Mouse (Mus musculus): ENCODE measurements around the gene Dst. TPM values are rescaled to one million over a fixed set of nuclear protein-coding genes. Genes with fewer than 3 reads are reported as not detected.

Dst gene
- total and polyA plus RNA-seq, 2 experiments from 2014 or later: 23.1 to 134 TPM

DNA sequence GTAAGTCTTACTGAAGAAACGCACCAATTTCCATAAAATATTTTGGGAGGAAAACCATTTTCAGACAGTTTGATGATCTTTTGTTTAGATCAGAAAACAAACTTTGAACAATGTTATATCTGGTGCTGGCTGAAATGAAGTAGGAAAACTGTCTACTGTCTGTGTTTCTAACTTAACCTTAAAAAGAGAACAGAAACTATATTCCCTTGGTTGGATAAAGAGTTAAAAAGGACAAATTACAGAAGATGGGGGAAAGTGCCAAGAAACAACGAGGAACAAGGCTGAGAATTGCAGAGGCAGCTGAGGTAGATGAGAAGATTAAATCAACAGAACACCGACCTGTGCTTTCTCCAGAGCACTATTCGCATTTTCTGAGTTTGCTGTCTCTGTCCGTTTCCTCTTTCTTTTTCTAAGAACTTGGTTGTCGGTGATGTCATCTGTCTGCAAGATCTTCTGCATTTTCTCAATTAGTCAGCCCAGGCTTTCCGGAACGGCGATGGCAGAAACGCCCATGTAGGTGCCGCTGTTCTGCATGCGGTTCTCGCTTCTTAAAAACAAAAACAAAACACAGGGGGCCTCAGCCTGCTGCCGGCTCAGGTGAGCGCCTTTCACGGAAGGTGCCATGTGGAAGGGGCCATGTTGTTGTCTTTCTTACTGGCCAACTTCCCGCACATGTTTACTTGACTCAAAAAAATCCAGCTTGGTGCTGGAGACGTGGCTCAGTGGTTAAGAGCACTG is 24.8 kb upstream of the Dst start:
- H3K4me3 ChIP-seq (ENCODE audit: low read depth, low read length): no peak overlapping the region
- H3K9ac ChIP-seq: no peak overlapping the region
- DNase-seq: peak; percentile 41
- no peak overlapping the region for H3K27ac ChIP-seq (ENCODE audit: low read depth, low read length)
- no peaks in the 10 kb centered on the region for H3K9me3 ChIP-seq (ENCODE audit: low read length)
- peak; percentile 51; the same call in 1 of the 2 replicates for ATAC-seq
- no peaks in the 10 kb centered on the region for H3K4me1 ChIP-seq (ENCODE audit: insufficient read depth)
- peak; percentile 51 for TF ChIP-seq CTCF (IDR thresholded peaks at IDR 0.05; ENCODE audit: low read depth)
- peak overlapping the region; percentile 8; the same call in 1 of the 2 replicates for H3K4me2 ChIP-seq (ENCODE audit: low read depth)
- H3K27me3 ChIP-seq (ENCODE audit: insufficient read depth, low read length): no peaks in the 10 kb centered on the region
- 22% methylated on average over 18 of the region's 18 CpGs for WGBS
- H3K36me3 ChIP-seq (ENCODE audit: insufficient read depth): no peaks in the 10 kb centered on the region

- Histone ChIP-seq H3K27ac (ENCODE audit: low read depth, low read length) (no peak overlapping the region), H3K36me3 (ENCODE audit: insufficient read depth) (no peaks in the 10 kb centered on the region), H3K9ac (no peak overlapping the region), H3K27me3 (ENCODE audit: insufficient read depth, low read length) (no peaks in the 10 kb centered on the region), H3K4me3 (ENCODE audit: low read depth, low read length) (no peak overlapping the region), H3K9me3 (ENCODE audit: low read length) (no peaks in the 10 kb centered on the region), H3K4me2 (ENCODE audit: low read depth) (no peak overlapping the region), H3K4me1 (ENCODE audit: insufficient read depth) (no peaks in the 10 kb centered on the region)
- peak; percentile 72 for DNase-seq
- ATAC-seq: no peak
- 67% methylated on average over 10 of the region's 10 CpGs for WGBS
- peak; percentile 70 for TF ChIP-seq CTCF (IDR thresholded peaks at IDR 0.05; ENCODE audit: low read depth)
These were observed 15.2 kb upstream of the Dst start for GRCm38 (mm10) chr1:33892784-33893183.

DNA sequence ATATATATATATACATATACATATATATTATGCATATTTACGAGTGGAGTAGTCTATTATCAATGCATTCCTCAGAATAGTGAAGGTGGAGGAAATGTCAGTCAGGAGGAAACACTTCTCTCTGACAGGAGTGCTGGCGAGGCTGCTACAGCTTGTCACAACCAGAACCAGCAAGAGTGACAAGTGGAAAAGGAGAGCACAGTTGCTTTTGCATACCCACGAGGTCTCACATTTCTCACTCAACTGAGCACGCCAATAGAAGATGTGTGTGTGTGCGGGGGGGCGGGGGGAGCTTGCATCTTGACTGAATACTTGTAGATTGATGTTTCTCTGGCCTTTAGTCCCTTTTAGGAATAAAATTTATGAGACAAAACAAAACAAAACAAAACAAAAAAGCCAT is 11.9 kb upstream of the Dst start:
- H3K9me3 ChIP-seq (ENCODE audit: low read length): no peaks in the 10 kb centered on the region
- DNase-seq (peak; percentile 29), ATAC-seq (peak; percentile 87)
- no peak overlapping the region for H3K4me3 ChIP-seq (ENCODE audit: low read depth, low read length)
- TF ChIP-seq CTCF (IDR thresholded peaks at IDR 0.05; ENCODE audit: low read depth): no peak
- no peaks in the 10 kb centered on the region for H3K27me3 ChIP-seq (ENCODE audit: insufficient read depth, low read length)
- no peak overlapping the region for H3K27ac ChIP-seq (ENCODE audit: low read depth, low read length)
- H3K36me3 ChIP-seq (ENCODE audit: insufficient read depth): no peaks in the 10 kb centered on the region
- H3K4me1 ChIP-seq (ENCODE audit: insufficient read depth): no peaks in the 10 kb centered on the region
- 49% methylated on average over 6 of the region's 6 CpGs for WGBS
- no peak overlapping the region for H3K4me2 ChIP-seq (ENCODE audit: low read depth)
- no peak overlapping the region for H3K9ac ChIP-seq

- H3K27me3 ChIP-seq (ENCODE audit: insufficient read depth, low read length): no peaks in the 10 kb centered on the region
- H3K36me3 ChIP-seq (ENCODE audit: insufficient read depth): no peaks in the 10 kb centered on the region
- DNase-seq (no peak), ATAC-seq (no peak)
- 82% methylated on average over 4 of the region's 4 CpGs for WGBS
- H3K9me3 ChIP-seq (ENCODE audit: low read length): no peaks in the 10 kb centered on the region
- no peak overlapping the region for H3K4me3 ChIP-seq (ENCODE audit: low read depth, low read length)
- H3K9ac ChIP-seq: no peak overlapping the region
- no peak for TF ChIP-seq CTCF (IDR thresholded peaks at IDR 0.05; ENCODE audit: low read depth)
- H3K27ac ChIP-seq (ENCODE audit: low read depth, low read length): no peak overlapping the region
- no peak overlapping the region for H3K4me2 ChIP-seq (ENCODE audit: low read depth)
- no peaks in the 10 kb centered on the region for H3K4me1 ChIP-seq (ENCODE audit: insufficient read depth)
These were observed 11.4 kb upstream of the Dst start for GRCm38 (mm10) chr1:33896666-33897065.

DNA sequence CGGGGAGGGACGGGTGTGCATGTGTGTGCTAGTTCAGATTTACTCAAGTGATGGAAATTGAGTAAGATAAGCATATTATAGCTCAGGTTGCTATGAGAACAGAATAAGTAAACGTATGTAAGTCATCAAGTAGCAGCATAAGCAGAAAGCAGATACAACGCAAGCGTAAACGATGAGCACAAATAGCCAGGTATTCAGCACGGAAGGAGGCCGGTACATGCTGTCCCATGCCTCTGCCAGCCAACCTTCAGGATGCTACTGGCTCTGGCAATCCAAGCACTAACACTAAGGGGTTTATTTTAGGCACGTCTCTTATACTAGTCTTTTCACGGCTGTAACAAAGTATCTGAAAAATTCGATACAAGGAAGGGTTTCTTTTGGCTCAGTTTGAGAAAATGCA is 10.6 kb upstream of the Dst start:
- no peaks in the 10 kb centered on the region for H3K27me3 ChIP-seq (ENCODE audit: insufficient read depth, low read length)
- no peaks in the 10 kb centered on the region for H3K36me3 ChIP-seq (ENCODE audit: insufficient read depth)
- H3K4me3 ChIP-seq (ENCODE audit: low read depth, low read length): no peak overlapping the region
- no peaks in the 10 kb centered on the region for H3K9me3 ChIP-seq (ENCODE audit: low read length)
- no peak overlapping the region for H3K27ac ChIP-seq (ENCODE audit: low read depth, low read length)
- H3K9ac ChIP-seq: no peak overlapping the region
- TF ChIP-seq CTCF (IDR thresholded peaks at IDR 0.05; ENCODE audit: low read depth): no peak
- DNase-seq: no peak
- no peak for ATAC-seq
- H3K4me2 ChIP-seq (ENCODE audit: low read depth): no peak overlapping the region
- no peaks in the 10 kb centered on the region for H3K4me1 ChIP-seq (ENCODE audit: insufficient read depth)
- WGBS: 84% methylated on average over 11 of the region's 11 CpGs

GRCm38 (mm10) chr1:33898373-33898772 is 9.7 kb upstream of the Dst start:
- ATAC-seq (no peak), DNase-seq (no peak)
- Histone ChIP-seq H3K9ac (no peak overlapping the region), H3K27me3 (ENCODE audit: insufficient read depth, low read length) (no peaks in the 10 kb centered on the region), H3K4me1 (ENCODE audit: insufficient read depth) (no peaks in the 10 kb centered on the region), H3K4me2 (ENCODE audit: low read depth) (no peak overlapping the region), H3K27ac (ENCODE audit: low read depth, low read length) (no peak overlapping the region), H3K9me3 (ENCODE audit: low read length) (no peaks in the 10 kb centered on the region), H3K36me3 (ENCODE audit: insufficient read depth) (no peaks in the 10 kb centered on the region), H3K4me3 (ENCODE audit: low read depth, low read length) (no peak overlapping the region)
- WGBS: 91% methylated on average over 6 of the region's 6 CpGs
- TF ChIP-seq CTCF (IDR thresholded peaks at IDR 0.05; ENCODE audit: low read depth): no peak

GRCm38 (mm10) chr1:33900175-33900574 is 7.8 kb upstream of the Dst start:
- Histone ChIP-seq H3K9me3 (ENCODE audit: low read length) (no peaks in the 10 kb centered on the region), H3K4me1 (ENCODE audit: insufficient read depth) (no peaks in the 10 kb centered on the region), H3K27me3 (ENCODE audit: insufficient read depth, low read length) (no peaks in the 10 kb centered on the region), H3K9ac (no peak overlapping the region), H3K4me2 (ENCODE audit: low read depth) (no peak overlapping the region), H3K36me3 (ENCODE audit: insufficient read depth) (no peaks in the 10 kb centered on the region), H3K27ac (ENCODE audit: low read depth, low read length) (no peak overlapping the region), H3K4me3 (ENCODE audit: low read depth, low read length) (no peak overlapping the region)
- no peak for ATAC-seq
- WGBS: 79% methylated on average over 8 of the region's 8 CpGs
- DNase-seq: no peak
- no peak for TF ChIP-seq CTCF (IDR thresholded peaks at IDR 0.05; ENCODE audit: low read depth)
